Mouse (Mus musculus): ENCODE measurements around the gene Vpreb3. TPM values are rescaled to one million over a fixed set of nuclear protein-coding genes. Genes with fewer than 3 reads are reported as not detected.

Vpreb3 gene
- polyA plus RNA-seq, 1 experiment from 2014 or later: 0.16 TPM

DNA sequence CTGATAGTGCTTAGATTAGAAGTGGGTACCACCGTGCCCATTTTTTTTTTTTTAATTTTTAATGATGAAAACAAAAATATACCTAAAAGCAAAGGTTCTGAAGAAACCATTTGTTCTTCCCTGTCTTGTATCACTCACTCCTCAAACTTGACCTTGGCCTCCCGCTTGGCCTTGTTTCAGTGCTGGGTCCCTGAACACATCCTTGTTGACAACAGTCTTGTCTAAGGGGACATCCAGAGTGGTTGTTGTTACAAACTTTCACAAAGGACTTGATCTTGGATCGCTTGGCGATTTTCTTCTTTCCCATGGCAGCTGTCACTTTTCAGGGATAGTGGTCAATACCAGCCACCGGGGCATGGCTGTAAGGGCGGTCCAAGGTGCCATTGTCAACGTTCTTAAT lies 2.4 kb downstream of the Vpreb3 start:
- no peak for TF ChIP-seq EP300 (optimal IDR thresholded peaks at IDR 0.05)
- no peak for TF ChIP-seq CTCF (IDR thresholded peaks at IDR 0.05; ENCODE audit: low read depth)
- ATAC-seq (ENCODE audit: low FRiP score, low TSS enrichment) (no peak), DNase-seq (ENCODE audit: low spot score) (no peak)
- Histone ChIP-seq H3K4me1 (replicated peaks; ENCODE audit: control insufficient read depth, insufficient read depth) (no peaks in the 10 kb centered on the region), H3K9me3 (ENCODE audit: control insufficient read depth, low read length) (no peaks in the 10 kb centered on the region), H3K4me2 (replicated peaks; ENCODE audit: low read depth) (no peak overlapping the region), H3K27me3 (ENCODE audit: control insufficient read depth, insufficient read depth, low read length) (no peaks in the 10 kb centered on the region), H3K36me3 (ENCODE audit: control insufficient read depth, insufficient read depth, low read length) (no peaks in the 10 kb centered on the region), H3K27ac (replicated peaks) (no peak overlapping the region), H3K9ac (ENCODE audit: low read length) (no peak overlapping the region), H3K4me3 (ENCODE audit: low read depth, low read length) (no peak overlapping the region)
- 93% methylated on average over 7 of the region's 7 CpGs for WGBS

DNA sequence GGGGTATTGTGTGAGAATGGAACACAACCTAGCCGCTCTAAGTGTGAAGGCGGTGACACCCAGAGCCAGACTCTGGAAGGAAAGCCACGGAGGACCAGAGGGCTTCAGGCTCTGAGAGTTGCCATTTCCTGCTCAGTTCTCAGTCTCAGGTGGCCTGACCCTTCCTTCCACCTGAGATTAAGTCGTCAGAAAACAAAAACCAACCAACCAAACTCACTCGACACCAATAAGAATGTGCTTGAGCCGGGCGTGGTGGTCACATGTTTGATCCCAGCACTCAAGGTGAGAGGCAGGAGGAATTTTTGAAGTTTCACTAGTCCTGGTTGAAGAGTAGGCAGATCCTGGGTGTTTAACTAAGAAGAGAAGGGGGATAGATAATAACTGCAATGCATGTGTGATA lies 3.0 kb downstream of the Vpreb3 start:
- H3K27ac ChIP-seq (replicated peaks): no peak overlapping the region
- H3K4me1 ChIP-seq (replicated peaks; ENCODE audit: control insufficient read depth, insufficient read depth): no peaks in the 10 kb centered on the region
- H3K4me2 ChIP-seq (replicated peaks; ENCODE audit: low read depth): no peak overlapping the region
- H3K27me3 ChIP-seq (ENCODE audit: control insufficient read depth, insufficient read depth, low read length): no peaks in the 10 kb centered on the region
- no peak for DNase-seq (ENCODE audit: low spot score)
- 62% methylated on average over 7 of the region's 7 CpGs for WGBS
- ATAC-seq (ENCODE audit: low FRiP score, low TSS enrichment): no peak
- TF ChIP-seq CTCF (IDR thresholded peaks at IDR 0.05; ENCODE audit: low read depth) (no peak), EP300 (optimal IDR thresholded peaks at IDR 0.05) (no peak)
- no peak overlapping the region for H3K4me3 ChIP-seq (ENCODE audit: low read depth, low read length)
- H3K36me3 ChIP-seq (ENCODE audit: control insufficient read depth, insufficient read depth, low read length): no peaks in the 10 kb centered on the region
- H3K9me3 ChIP-seq (ENCODE audit: control insufficient read depth, low read length): no peaks in the 10 kb centered on the region
- H3K9ac ChIP-seq (ENCODE audit: low read length): no peak overlapping the region

DNA sequence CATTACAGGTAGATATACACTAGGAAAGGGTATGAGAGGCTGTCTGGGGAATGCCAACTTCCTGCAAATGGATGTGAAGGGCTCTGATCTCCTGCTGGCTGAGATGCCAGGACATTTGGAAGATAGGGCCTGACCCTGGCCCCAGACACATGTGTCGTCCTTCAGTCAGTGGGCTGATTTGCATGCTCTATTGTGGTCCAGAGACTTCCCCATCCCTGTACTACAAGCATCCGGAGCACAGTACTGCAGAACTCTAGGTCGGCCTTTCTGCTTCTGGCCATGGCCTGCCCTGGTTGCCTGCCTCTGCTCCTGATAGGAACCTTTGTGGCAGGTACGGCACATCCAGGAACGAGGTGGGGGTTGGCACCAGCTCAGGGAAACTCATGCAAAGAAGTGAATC lies 5.2 kb downstream of the Vpreb3 start:
- Histone ChIP-seq H3K27me3 (ENCODE audit: control insufficient read depth, insufficient read depth, low read length) (no peaks in the 10 kb centered on the region), H3K9ac (ENCODE audit: low read length) (no peak overlapping the region), H3K4me2 (replicated peaks; ENCODE audit: low read depth) (no peak overlapping the region), H3K9me3 (ENCODE audit: control insufficient read depth, low read length) (no peaks in the 10 kb centered on the region), H3K4me3 (ENCODE audit: low read depth, low read length) (no peak overlapping the region), H3K36me3 (ENCODE audit: control insufficient read depth, insufficient read depth, low read length) (no peaks in the 10 kb centered on the region), H3K4me1 (replicated peaks; ENCODE audit: control insufficient read depth, insufficient read depth) (0 out of 2 replicates have a peak, but pooled peaks cover 2% of the 10 kb centered on the region), H3K27ac (replicated peaks) (no peak overlapping the region)
- ATAC-seq (ENCODE audit: low FRiP score, low TSS enrichment): no peak
- 75% methylated on average over 5 of the region's 5 CpGs for WGBS
- TF ChIP-seq EP300 (optimal IDR thresholded peaks at IDR 0.05): no peak
- no peak for TF ChIP-seq CTCF (IDR thresholded peaks at IDR 0.05; ENCODE audit: low read depth)
- no peak for DNase-seq (ENCODE audit: low spot score)

DNA sequence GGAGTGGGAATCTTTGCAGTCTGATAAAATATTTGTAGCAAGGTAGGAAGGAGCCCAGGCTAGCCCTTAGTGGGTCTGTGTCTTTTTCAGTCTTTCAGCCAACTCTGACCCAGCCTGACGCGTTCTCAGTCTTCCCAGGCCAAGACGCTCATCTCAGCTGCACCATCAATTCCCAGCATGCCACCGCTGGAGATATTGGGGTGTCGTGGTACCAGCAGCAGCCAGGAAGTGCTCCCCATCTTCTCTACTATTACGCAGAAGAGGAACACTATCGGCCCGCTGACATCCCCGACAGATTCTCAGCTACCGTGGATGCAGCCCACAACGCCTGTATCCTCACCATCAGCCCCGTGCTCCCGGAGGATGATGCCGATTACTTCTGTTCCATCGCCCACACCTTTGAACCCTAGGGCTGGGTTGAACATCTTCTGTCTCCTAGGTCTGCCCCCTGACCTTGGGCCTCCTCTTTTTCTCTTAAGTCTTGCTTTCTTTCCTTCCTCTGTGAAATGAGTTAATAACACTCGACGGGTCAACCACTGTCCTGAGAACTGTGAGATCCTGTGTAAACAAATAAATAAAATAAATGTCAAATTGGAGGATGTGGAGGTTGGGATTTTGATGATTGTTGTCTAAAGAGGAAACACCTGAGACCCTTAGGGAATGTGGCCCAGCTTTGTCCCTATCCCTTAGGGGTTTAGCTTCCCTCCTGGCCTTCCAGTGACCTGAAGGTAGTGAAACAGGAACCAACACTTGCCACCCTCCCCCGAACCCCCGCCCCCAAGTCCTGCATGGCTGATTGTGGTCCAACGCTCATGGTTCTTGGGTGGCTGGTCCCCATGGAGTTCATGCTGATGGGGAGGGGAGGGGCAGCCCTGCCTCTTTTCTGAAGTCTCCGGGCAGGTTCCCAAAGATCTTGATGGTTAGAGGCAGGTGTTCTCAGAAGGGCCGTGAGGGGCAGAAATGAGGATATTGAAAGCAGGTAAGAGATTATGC lies 6.5 kb downstream of the Vpreb3 start:
- Histone ChIP-seq H3K4me3 (ENCODE audit: low read depth, low read length) (no peak overlapping the region), H3K9ac (ENCODE audit: low read length) (no peak overlapping the region), H3K9me3 (ENCODE audit: control insufficient read depth, low read length) (no peaks in the 10 kb centered on the region), H3K27me3 (ENCODE audit: control insufficient read depth, insufficient read depth, low read length) (no peaks in the 10 kb centered on the region), H3K4me1 (replicated peaks; ENCODE audit: control insufficient read depth, insufficient read depth) (0 out of 2 replicates have a peak, but pooled peaks cover 2% of the 10 kb centered on the region), H3K36me3 (ENCODE audit: control insufficient read depth, insufficient read depth, low read length) (no peaks in the 10 kb centered on the region), H3K27ac (replicated peaks) (no peak overlapping the region), H3K4me2 (replicated peaks; ENCODE audit: low read depth) (no peak overlapping the region)
- WGBS: 77% methylated on average over 22 of the region's 22 CpGs
- no peak for TF ChIP-seq EP300 (optimal IDR thresholded peaks at IDR 0.05)
- no peak for TF ChIP-seq CTCF (IDR thresholded peaks at IDR 0.05; ENCODE audit: low read depth)
- DNase-seq (ENCODE audit: low spot score): no peak
- ATAC-seq (ENCODE audit: low FRiP score, low TSS enrichment): no peak

DNA sequence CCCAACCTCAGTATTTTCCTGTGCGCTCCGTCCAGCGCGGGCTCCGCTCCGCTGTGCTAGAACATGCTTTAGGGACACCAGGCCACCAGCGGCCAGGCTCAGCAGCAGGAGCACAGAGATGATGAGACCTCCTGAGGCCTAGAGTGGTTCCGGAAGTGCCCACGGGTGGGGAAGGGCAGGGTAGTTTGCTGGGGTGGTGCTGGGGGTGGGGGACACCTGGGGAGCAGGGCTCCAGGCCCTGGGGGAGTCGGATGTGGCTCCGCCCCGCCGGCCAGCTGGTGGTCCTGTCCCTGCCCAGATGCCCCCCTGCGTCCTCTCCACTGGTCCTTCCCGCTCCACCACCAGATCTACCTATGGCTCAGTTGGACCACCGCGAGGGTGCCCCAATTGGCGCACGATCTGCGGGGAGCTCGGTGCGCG lies 7.9 kb downstream of the Vpreb3 start:
- no peaks in the 10 kb centered on the region for H3K36me3 ChIP-seq (ENCODE audit: control insufficient read depth, insufficient read depth, low read length)
- 0 out of 2 replicates have a peak, but pooled peaks cover 2% of the 10 kb centered on the region for H3K4me1 ChIP-seq (replicated peaks; ENCODE audit: control insufficient read depth, insufficient read depth)
- peak; percentile 62 for DNase-seq (ENCODE audit: low spot score)
- 5% methylated on average over 21 of the region's 23 CpGs for WGBS
- peak overlapping the region; percentile 55 for H3K9ac ChIP-seq (ENCODE audit: low read length)
- TF ChIP-seq CTCF (IDR thresholded peaks at IDR 0.05; ENCODE audit: low read depth) (no peak), EP300 (optimal IDR thresholded peaks at IDR 0.05) (no peak)
- H3K4me2 ChIP-seq (replicated peaks; ENCODE audit: low read depth): peak overlapping the region; percentile 80
- peak; percentile 54; the same call in 1 of the 2 replicates for ATAC-seq (ENCODE audit: low FRiP score, low TSS enrichment)
- H3K27me3 ChIP-seq (ENCODE audit: control insufficient read depth, insufficient read depth, low read length): no peaks in the 10 kb centered on the region
- no peaks in the 10 kb centered on the region for H3K9me3 ChIP-seq (ENCODE audit: control insufficient read depth, low read length)
- H3K4me3 ChIP-seq (ENCODE audit: low read depth, low read length): peak overlapping the region; percentile 38
- no peak overlapping the region for H3K27ac ChIP-seq (replicated peaks)

Measured in stomach, postnatal 0 days (tissue).